Mouse (Mus musculus): Measurements from ENCODE around the gene Meis1.

- TF ChIP-seq POLR2A (IDR thresholded peaks at IDR 0.05; ENCODE audit: borderline replicate concordance, control insufficient read depth, low read depth, low read length) (no peak), CTCF (IDR thresholded peaks at IDR 0.05; ENCODE audit: control insufficient read depth, insufficient read depth, low read length) (no peak)
Observed at GRCm38 (mm10) chr11:19025976-19026520, 7.3 kb upstream of the Meis1 start.

All from bone marrow, adult 2 months (tissue).